Mouse (Mus musculus) myocyte (in vitro differentiated cells): Measurements from ENCODE around the gene Hhex.

ENCODE experiments used
- POLR2A ChIP-seq: IDR thresholded peaks from one replicate; pipeline ENCODE4 v1.6.1; 2011; ENCODE audit warnings: low read depth, mild to moderate bottlenecking, control low read depth, moderate library complexity; ENCODE audit not compliant: insufficient read length
- POLR2AphosphoS2 ChIP-seq: IDR thresholded peaks from one replicate; pipeline ENCODE4 v1.6.1; 2011; ENCODE audit warnings: low read depth, control low read depth; ENCODE audit not compliant: insufficient read length

DNA sequence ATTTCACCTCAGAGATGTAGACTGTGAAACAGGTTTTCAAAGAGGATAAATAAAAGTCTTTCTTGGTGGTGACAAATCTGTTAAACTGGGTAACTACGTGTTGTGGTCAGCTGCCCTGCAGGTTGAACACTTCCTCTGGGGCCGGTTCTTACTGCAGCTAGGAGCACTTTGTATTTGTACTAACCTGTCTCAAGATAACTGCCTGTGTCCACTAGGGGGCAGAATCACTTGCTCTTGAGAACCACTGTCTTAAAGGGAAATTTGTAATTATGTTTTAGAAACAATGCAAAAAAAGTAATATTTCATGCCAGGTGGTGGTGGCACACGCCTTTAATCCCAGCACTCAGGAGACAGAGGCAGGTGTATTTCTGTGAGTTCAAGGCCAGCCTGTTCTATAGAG is 15.0 kb upstream of the Hhex start:
- TF ChIP-seq POLR2AphosphoS2 (no peak), POLR2A (no peak)
